Mouse (Mus musculus): Measurements from ENCODE around the gene Ppp1r21. TPM values are rescaled to one million over a fixed set of nuclear protein-coding genes. Genes with fewer than 3 reads are reported as not detected.
A peak's percentile ranks its signal among the peaks of the same experiment; 100 is the strongest.

Gene Ppp1r21
- polyA plus RNA-seq, 1 experiment from 2014 or later = 25.1 TPM

DNA sequence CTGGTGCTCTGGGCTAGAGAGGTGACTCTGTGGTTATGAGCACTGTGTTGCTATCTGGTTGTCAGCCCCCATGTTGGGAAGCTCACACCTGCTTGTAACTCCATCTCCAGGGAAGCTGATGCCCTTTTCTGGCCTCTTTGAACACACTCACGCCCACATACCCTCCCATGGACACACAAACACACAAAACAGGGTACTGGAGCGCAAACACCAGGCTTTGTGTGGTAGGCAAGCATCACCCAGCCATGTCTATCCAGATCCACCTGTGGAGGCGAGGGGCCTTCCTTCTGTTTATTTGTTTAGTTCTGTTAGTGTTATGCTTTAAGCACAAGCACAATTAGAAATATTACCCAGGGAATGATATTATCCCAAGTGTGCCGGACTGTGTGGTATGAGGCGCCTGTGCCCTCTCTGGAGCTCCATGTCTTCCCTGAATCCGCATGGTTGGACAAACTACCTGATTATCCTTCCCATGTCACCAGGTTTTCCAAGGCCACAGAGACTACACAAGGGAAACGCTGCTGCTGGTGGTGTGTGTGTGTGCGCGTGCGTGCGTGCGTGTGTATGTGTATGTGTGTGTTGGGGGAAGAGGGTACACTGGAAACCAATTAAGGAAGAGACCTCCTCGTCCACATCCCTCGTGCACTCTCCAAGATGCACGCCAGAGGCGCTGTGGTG is 66.8 kb downstream of the Ppp1r21 start:
- Histone ChIP-seq H3K9ac (replicated peaks; ENCODE audit: low read length) (peak overlapping the region; percentile 74), H3K27me3 (ENCODE audit: control insufficient read depth, insufficient read depth, low read length) (no peaks in the 10 kb centered on the region), H3K4me1 (ENCODE audit: control insufficient read depth, insufficient read depth, low read length) (no peaks in the 10 kb centered on the region), H3K9me3 (replicated peaks; ENCODE audit: control insufficient read depth, low read length) (no peaks in the 10 kb centered on the region), H3K27ac (replicated peaks; ENCODE audit: low read depth, low read length) (no peak overlapping the region), H3K36me3 (replicated peaks; ENCODE audit: control insufficient read depth, insufficient read depth, low read depth, low read length) (no peaks in the 10 kb centered on the region), H3K4me3 (ENCODE audit: low read depth, low read length) (peak overlapping the region; percentile 59), H3K4me2 (ENCODE audit: low read depth, low read length) (peak overlapping the region; percentile 79)
- WGBS = 28% methylated on average over 16 of the region's 16 CpGs
- no peak for DNase-seq (ENCODE audit: low spot score)
- peak; percentile 35; the same call in 1 of the 2 replicates for ATAC-seq (replicated peaks; ENCODE audit: insufficient number of reproducible peaks, low FRiP score, low TSS enrichment, low read depth)

DNA sequence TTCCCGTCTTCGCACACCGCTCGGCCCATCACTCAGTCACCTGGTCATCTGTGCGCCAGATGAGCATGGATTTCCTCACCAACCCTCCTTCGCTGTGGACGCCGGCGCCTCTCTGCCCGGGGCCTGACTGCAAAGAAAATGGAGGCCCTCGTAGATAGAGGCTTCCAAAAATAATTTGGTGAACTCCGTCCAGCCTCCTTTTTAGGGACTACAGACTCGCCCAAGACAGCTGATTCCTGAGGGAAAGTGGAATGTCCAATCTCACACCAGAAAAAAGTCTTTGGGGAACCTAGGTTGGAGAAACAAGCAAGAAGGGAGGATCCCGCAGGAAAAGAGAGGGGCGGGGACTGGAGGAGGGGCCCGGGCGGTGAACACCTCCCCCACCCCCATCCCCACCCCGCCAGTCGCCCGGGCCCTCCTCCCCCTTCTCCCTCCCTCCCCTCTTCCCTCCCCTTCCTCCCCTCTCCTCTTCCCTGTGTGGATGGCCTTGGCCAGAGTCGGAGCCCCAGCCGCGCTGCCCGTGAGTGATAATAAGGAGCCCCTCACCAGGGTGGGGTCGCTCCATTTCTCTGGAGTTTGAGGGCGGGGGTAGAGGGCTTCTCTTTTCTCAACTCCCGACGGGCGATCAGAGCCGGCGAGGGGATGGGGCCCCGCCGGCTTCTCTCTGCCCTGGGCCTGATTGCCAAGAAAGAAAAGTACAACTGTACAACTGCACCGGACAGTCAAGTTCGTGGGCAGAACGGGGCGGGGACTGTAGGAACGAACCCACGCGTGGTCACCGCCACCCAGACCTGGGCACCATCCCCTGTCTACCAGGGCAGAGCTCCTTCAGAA is 67.5 kb downstream of the Ppp1r21 start, which contains the start of gene Ston1:
Gene Ston1, plus strand, starts transcription at position 463 of the 834 bp plus-strand sequence.
- peak within 1 kb of the TSS; percentile 74 for H3K9ac ChIP-seq (replicated peaks; ENCODE audit: low read length)
- H3K4me2 ChIP-seq (ENCODE audit: low read depth, low read length) = peak within 1 kb of the TSS; percentile 79
- DNase-seq (ENCODE audit: low spot score) (peak; percentile 90), ATAC-seq (replicated peaks; ENCODE audit: insufficient number of reproducible peaks, low FRiP score, low TSS enrichment, low read depth) (peak; percentile 90)
- no peaks in the 10 kb centered on the region for H3K9me3 ChIP-seq (replicated peaks; ENCODE audit: control insufficient read depth, low read length)
- H3K4me1 ChIP-seq (ENCODE audit: control insufficient read depth, insufficient read depth, low read length) = no peaks in the 10 kb centered on the region
- WGBS = under 1% methylated on average over 41 of the region's 41 CpGs
- peak within 1 kb of the TSS; percentile 59 for H3K4me3 ChIP-seq (ENCODE audit: low read depth, low read length)
- no peaks in the 10 kb centered on the region for H3K36me3 ChIP-seq (replicated peaks; ENCODE audit: control insufficient read depth, insufficient read depth, low read depth, low read length)
- H3K27ac ChIP-seq (replicated peaks; ENCODE audit: low read depth, low read length) = peak within 1 kb of the TSS; percentile 79
- no peaks in the 10 kb centered on the region for H3K27me3 ChIP-seq (ENCODE audit: control insufficient read depth, insufficient read depth, low read length)

DNA sequence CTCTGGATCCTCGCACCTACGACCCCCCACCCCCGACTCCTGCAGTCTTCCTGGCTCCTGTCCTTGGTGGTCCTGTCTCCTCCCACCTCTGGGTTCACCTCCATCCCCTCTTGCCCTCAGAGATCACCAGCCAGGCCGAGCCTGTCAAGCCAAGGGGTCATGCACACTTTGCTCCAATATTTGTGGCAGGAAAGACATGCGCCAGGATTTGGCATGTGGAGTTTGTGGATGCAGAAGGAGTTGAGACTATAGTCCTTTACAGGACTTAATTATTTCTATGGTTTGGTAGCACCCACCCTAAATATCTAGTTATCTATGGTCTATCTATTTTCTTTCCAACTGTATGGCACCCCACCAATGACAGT is 68.1 kb downstream of the Ppp1r21 start:
- WGBS = 7% methylated on average over 5 of the region's 5 CpGs
- ATAC-seq (replicated peaks; ENCODE audit: insufficient number of reproducible peaks, low FRiP score, low TSS enrichment, low read depth) (no peak; the same call in 1 of the 2 replicates), DNase-seq (ENCODE audit: low spot score) (peak; percentile 26)
- peak overlapping the region; percentile 74 for H3K9ac ChIP-seq (replicated peaks; ENCODE audit: low read length)
- no peaks in the 10 kb centered on the region for H3K4me1 ChIP-seq (ENCODE audit: control insufficient read depth, insufficient read depth, low read length)
- no peaks in the 10 kb centered on the region for H3K27me3 ChIP-seq (ENCODE audit: control insufficient read depth, insufficient read depth, low read length)
- peak overlapping the region; percentile 79; the same call in 1 of the 2 replicates for H3K27ac ChIP-seq (replicated peaks; ENCODE audit: low read depth, low read length)
- H3K36me3 ChIP-seq (replicated peaks; ENCODE audit: control insufficient read depth, insufficient read depth, low read depth, low read length) = no peaks in the 10 kb centered on the region
- no peaks in the 10 kb centered on the region for H3K9me3 ChIP-seq (replicated peaks; ENCODE audit: control insufficient read depth, low read length)
- peak overlapping the region; percentile 59 for H3K4me3 ChIP-seq (ENCODE audit: low read depth, low read length)
- H3K4me2 ChIP-seq (ENCODE audit: low read depth, low read length) = peak overlapping the region; percentile 79

DNA sequence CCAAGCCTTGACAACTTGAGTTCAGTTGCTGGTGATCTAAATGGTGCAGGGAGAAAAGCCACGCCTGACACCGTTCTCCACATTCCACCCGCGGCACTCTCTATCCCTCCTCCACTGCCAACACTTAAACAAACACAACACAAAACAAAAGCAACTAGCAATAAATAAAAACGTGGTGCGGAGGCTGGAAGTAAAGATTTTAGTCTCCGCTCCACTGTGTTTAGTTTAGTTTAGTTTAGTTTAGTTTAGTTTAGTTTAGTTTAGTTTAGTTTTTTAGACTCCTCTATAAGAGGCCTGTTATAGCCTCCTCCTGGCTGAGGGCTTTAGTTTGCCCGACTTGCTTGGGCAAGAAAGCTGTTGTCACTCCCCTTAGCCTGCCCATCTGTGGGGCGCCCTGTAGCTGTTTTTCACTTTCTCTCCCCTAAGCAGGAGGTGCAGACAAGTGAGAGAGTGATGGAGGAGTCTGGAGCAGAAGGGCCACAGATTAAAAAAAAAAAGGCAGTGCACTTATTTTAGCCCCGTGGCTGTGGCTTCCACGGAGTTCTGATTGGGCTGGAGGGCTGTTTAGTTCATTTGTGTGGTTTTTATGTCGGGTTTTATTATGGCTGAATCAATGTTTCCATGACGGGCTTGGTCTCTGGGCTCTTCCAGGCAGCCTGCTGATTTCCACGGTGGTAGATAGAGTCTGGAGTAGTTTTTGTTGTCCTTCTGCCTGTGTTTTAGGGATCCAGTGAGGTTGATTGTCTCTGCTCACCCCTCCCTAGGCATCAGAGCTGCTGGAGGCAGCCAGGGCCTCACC is 68.9 kb downstream of the Ppp1r21 start:
- Histone ChIP-seq H3K36me3 (replicated peaks; ENCODE audit: control insufficient read depth, insufficient read depth, low read depth, low read length) (no peaks in the 10 kb centered on the region), H3K4me2 (ENCODE audit: low read depth, low read length) (peak overlapping the region; percentile 19), H3K4me1 (ENCODE audit: control insufficient read depth, insufficient read depth, low read length) (no peaks in the 10 kb centered on the region), H3K4me3 (ENCODE audit: low read depth, low read length) (no peak overlapping the region), H3K9me3 (replicated peaks; ENCODE audit: control insufficient read depth, low read length) (no peaks in the 10 kb centered on the region), H3K27me3 (ENCODE audit: control insufficient read depth, insufficient read depth, low read length) (no peaks in the 10 kb centered on the region), H3K9ac (replicated peaks; ENCODE audit: low read length) (peak overlapping the region; percentile 29), H3K27ac (replicated peaks; ENCODE audit: low read depth, low read length) (no peak overlapping the region; the same call in 1 of the 2 replicates)
- WGBS = 22% methylated on average over 14 of the region's 14 CpGs
- ATAC-seq (replicated peaks; ENCODE audit: insufficient number of reproducible peaks, low FRiP score, low TSS enrichment, low read depth) = no peak
- peak; percentile 24 for DNase-seq (ENCODE audit: low spot score)

DNA sequence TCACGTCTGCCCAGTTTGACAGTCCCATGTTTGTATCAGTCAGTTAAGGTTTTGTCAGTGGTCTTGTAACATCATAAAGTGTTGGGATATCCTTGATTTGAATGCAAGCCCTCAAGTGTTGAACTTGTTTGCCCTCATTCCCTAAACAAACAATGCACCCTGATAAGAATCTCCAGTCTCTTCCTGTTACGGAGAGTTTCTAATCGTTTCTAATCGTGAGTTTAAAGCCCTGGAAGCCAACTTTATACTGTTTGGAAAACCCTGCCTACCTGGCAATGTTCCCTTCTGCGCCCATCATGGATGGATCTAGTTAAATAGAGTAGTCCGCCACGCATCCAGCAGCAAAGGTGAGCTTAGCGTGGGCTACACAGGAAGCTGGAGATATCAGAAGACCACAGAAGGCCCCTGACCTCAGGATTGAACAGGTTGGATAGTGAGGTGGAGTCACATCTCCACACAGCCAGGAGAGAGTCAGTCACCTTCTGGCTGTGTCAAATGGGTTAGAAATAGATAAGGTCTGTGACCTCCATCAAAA is 70.6 kb downstream of the Ppp1r21 start:
- DNase-seq (ENCODE audit: low spot score) (no peak), ATAC-seq (replicated peaks; ENCODE audit: insufficient number of reproducible peaks, low FRiP score, low TSS enrichment, low read depth) (no peak)
- Histone ChIP-seq H3K27me3 (ENCODE audit: control insufficient read depth, insufficient read depth, low read length) (no peaks in the 10 kb centered on the region), H3K4me3 (ENCODE audit: low read depth, low read length) (no peak overlapping the region), H3K27ac (replicated peaks; ENCODE audit: low read depth, low read length) (no peak overlapping the region), H3K4me1 (ENCODE audit: control insufficient read depth, insufficient read depth, low read length) (no peaks in the 10 kb centered on the region), H3K9me3 (replicated peaks; ENCODE audit: control insufficient read depth, low read length) (no peaks in the 10 kb centered on the region), H3K9ac (replicated peaks; ENCODE audit: low read length) (no peak overlapping the region), H3K4me2 (ENCODE audit: low read depth, low read length) (no peak overlapping the region), H3K36me3 (replicated peaks; ENCODE audit: control insufficient read depth, insufficient read depth, low read depth, low read length) (no peaks in the 10 kb centered on the region)
- WGBS = 78% methylated on average over 8 of the region's 8 CpGs

DNA sequence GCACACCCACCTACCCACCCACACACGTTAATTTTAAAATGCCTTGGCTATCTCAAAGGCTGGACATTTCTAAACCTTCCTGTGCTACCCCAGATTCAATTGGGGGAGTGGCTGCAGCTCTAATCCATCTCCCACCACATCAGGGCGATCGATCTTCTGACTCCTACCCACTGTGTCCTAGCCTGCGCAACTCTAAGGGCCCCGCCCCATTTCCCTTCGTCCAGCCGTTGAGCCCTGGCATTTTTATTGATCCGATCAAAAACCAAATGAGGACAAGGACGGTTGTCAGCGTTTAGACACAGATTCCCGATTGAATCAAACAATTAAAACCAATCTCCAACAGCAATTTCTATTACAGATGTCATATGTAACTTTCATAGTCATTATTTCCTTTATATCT is 74.0 kb downstream of the Ppp1r21 start:
- Histone ChIP-seq H3K27me3 (ENCODE audit: control insufficient read depth, insufficient read depth, low read length) (no peaks in the 10 kb centered on the region), H3K4me1 (ENCODE audit: control insufficient read depth, insufficient read depth, low read length) (no peaks in the 10 kb centered on the region), H3K9me3 (replicated peaks; ENCODE audit: control insufficient read depth, low read length) (no peaks in the 10 kb centered on the region), H3K9ac (replicated peaks; ENCODE audit: low read length) (no peak overlapping the region), H3K4me2 (ENCODE audit: low read depth, low read length) (no peak overlapping the region), H3K27ac (replicated peaks; ENCODE audit: low read depth, low read length) (no peak overlapping the region), H3K36me3 (replicated peaks; ENCODE audit: control insufficient read depth, insufficient read depth, low read depth, low read length) (no peaks in the 10 kb centered on the region), H3K4me3 (ENCODE audit: low read depth, low read length) (no peak overlapping the region)
- whole genome bisulfite sequencing = 90% methylated on average over 11 of the region's 11 CpGs
- no peak for DNase-seq (ENCODE audit: low spot score)
- no peak for ATAC-seq (replicated peaks; ENCODE audit: insufficient number of reproducible peaks, low FRiP score, low TSS enrichment, low read depth)

DNA sequence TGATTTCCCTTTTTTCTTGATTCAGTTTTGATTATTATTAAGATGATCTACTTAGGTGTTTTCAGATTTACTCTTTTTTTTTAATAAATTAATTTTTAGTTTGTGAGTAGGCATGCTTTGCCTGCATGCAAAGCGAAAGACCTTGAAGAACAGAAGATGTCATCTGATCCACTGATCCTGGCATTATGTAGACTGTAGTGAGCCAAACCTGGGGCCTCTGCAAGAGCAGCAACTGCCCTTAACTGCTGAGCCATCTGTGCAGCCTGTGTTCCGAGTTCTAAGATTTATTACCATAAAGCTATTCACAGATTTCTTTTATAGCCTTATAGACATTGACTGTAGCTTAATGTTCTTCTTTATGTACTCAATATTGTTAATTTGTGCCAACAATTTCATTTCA is 76.1 kb downstream of the Ppp1r21 start:
- Histone ChIP-seq H3K27ac (replicated peaks; ENCODE audit: low read depth, low read length) (no peak overlapping the region), H3K9me3 (replicated peaks; ENCODE audit: control insufficient read depth, low read length) (no peaks in the 10 kb centered on the region), H3K36me3 (replicated peaks; ENCODE audit: control insufficient read depth, insufficient read depth, low read depth, low read length) (no peaks in the 10 kb centered on the region), H3K27me3 (ENCODE audit: control insufficient read depth, insufficient read depth, low read length) (no peaks in the 10 kb centered on the region), H3K4me1 (ENCODE audit: control insufficient read depth, insufficient read depth, low read length) (no peaks in the 10 kb centered on the region), H3K4me3 (ENCODE audit: low read depth, low read length) (no peak overlapping the region), H3K4me2 (ENCODE audit: low read depth, low read length) (no peak overlapping the region), H3K9ac (replicated peaks; ENCODE audit: low read length) (no peak overlapping the region)
- ATAC-seq (replicated peaks; ENCODE audit: insufficient number of reproducible peaks, low FRiP score, low TSS enrichment, low read depth) (no peak), DNase-seq (ENCODE audit: low spot score) (no peak)
- 95% methylated on average over 2 of the region's 2 CpGs for WGBS
